Mouse (Mus musculus) liver, embryonic 13.5 days (tissue): ENCODE results near the gene Me1. TPM values are rescaled to one million over a fixed set of nuclear protein-coding genes. Genes with fewer than 3 reads are reported as not detected.

Source experiments
- ATAC-seq: fragments of 200-750 bp; cut with Nextera tagmentation; 2 replicates; pipeline ENCODE4 v1.8.0; 2017; ENCODE audit warnings: low read depth, mild to moderate bottlenecking, moderate number of reproducible peaks, moderate library complexity
- DNase-seq: peaks from one replicate; pipeline ENCODE4 v3.0.0; 2022
- H3K27ac ChIP-seq: fragments of 300-500 bp; sonication (generic); 2 replicates; pipeline ENCODE4 v1.5.1; 2015; ENCODE audit warnings: moderate library complexity, mild to moderate bottlenecking, inconsistent platforms
- H3K27me3 ChIP-seq: fragments of 300-500 bp; sonication (generic); 2 replicates; pipeline ENCODE4 v1.6.1; 2015; ENCODE audit warnings: mild to moderate bottlenecking, inconsistent platforms
- H3K36me3 ChIP-seq: fragments of 300-500 bp; sonication (generic); 2 replicates; pipeline ENCODE4 v1.6.1; 2015; ENCODE audit warnings: mild to moderate bottlenecking, inconsistent platforms
- H3K4me1 ChIP-seq: fragments of 300-500 bp; sonication (generic); replicated peaks from 2 replicates; pipeline ENCODE4 v1.6.1; 2015; ENCODE audit warnings: inconsistent platforms
- H3K4me2 ChIP-seq: fragments of 300-500 bp; sonication (generic); 2 replicates; pipeline ENCODE4 v1.6.1; 2015; ENCODE audit warnings: inconsistent platforms, mild to moderate bottlenecking, moderate library complexity
- H3K4me3 ChIP-seq: fragments of 300-500 bp; sonication (generic); replicated peaks from 2 replicates; pipeline ENCODE4 v1.5.1; 2015; ENCODE audit warnings: mild to moderate bottlenecking, inconsistent platforms
- H3K9ac ChIP-seq: fragments of 300-500 bp; sonication (generic); 2 replicates; pipeline ENCODE4 v1.6.1; 2015; ENCODE audit warnings: mild to moderate bottlenecking, inconsistent platforms
- H3K9me3 ChIP-seq: fragments of 300-500 bp; sonication (generic); replicated peaks from 2 replicates; pipeline ENCODE4 v1.6.1; 2016; ENCODE audit warnings: inconsistent platforms
- WGBS: fragments of 180-500 bp; shearing (Covaris S2); methylation state at CpG from one replicate; pipeline ENCODE4 v1.1.7; 2015; ENCODE audit not compliant: insufficient replicate concordance; 5-methylcytosine and 5-hydroxymethylcytosine counted together
- polyA plus RNA-seq: library from polyadenylated mRNA; unstranded; fragments of >200 nt; fragmentation: Nextera tagmentation; extraction: Ambion mirVana; gene quantifications from 2 replicates; pipeline ENCODE4 v1.2.1, GENCODE M21; 2015

The Me1 gene
- polyA plus RNA-seq, 1 experiment from 2014 or later: 4.3 TPM

DNA sequence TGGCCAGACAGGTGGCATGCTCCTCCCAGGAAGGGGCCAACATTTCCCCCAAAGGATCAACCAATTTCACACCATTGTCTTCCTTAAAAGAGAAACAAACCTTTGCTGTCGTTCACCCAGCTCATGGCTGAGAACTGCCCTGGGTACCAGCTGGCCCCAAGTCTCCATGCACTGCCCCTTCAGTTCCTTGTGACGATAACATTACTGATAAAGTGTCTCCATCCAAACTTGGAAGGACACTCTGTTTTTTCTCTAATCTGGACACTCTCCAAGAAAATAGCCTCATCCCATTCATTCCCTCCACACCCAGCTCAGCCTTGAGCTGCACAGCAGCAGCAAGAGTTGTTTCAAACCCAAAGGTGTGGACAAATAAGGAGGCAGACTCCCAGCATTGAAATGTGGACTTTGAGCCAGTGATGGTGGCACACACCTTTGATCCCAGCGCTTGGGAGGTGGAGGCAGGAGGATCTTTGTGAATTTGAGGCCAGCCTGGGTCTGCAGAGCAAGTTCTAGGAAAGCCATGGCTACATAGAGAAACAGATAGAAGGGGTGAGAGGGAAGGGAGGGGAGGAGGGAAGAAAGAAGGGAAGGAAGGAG, 126.3 kb downstream of the Me1 start:
- H3K9ac ChIP-seq: no peak overlapping the region
- H3K4me3 ChIP-seq: no peak overlapping the region
- H3K4me1 ChIP-seq: peaks cover 28% of the 10 kb centered on the region
- no peaks in the 10 kb centered on the region for H3K27me3 ChIP-seq
- H3K4me2 ChIP-seq: no peak overlapping the region
- WGBS: 54% methylated on average over 3 of the region's 3 CpGs
- DNase-seq (no peak), ATAC-seq (no peak)
- H3K27ac ChIP-seq: no peak overlapping the region
- H3K9me3 ChIP-seq: no peaks in the 10 kb centered on the region
- peaks cover 30% of the 10 kb centered on the region for H3K36me3 ChIP-seq

DNA sequence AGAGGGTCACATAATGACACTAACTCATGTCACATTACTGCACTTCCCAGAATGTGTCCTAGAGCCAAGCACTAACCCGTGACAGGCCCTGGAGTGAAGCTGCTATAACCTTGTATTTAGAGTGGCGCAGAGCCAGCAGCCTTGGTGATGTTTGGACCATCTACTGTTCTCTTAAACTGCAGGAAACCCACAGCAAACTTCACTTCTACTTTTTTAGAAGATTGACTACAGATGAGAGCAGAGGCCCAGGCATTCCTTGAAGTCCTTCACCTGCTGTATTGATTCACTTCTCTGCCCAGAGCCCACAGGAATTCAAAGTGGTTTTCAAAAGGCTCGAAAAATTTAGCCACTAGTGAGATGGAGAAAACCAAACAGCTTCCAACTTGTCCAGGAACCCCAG, 135.2 kb downstream of the Me1 start:
- H3K27me3 ChIP-seq: no peaks in the 10 kb centered on the region
- no peak overlapping the region for H3K4me3 ChIP-seq
- H3K36me3 ChIP-seq: peaks cover 62% of the 10 kb centered on the region
- H3K9me3 ChIP-seq: no peaks in the 10 kb centered on the region
- WGBS: 80% methylated on average over 3 of the region's 3 CpGs
- H3K4me2 ChIP-seq: no peak overlapping the region
- H3K9ac ChIP-seq: no peak overlapping the region
- H3K27ac ChIP-seq: no peak overlapping the region
- ATAC-seq: no peak
- no peak for DNase-seq
- no peaks in the 10 kb centered on the region for H3K4me1 ChIP-seq

DNA sequence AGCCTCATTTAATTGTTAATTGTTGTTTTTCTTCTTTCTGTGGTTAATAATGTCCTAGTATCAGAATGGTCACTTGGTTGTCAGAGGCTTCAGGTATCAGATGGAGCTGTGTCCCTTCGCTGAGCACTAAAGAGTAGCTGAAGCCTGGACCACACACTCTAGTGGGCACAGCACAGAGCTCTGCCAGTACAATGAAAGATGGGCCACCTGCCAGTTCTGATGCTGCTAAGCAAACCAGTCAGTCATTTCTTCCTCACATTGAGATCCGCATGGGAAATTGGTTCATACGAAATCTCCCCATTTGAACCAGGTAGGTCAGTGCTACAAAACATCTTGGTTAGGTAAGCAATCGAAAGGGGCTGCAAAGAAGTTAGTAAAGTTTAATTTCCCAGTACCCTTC, 141.1 kb downstream of the Me1 start:
- H3K4me3 ChIP-seq: no peak overlapping the region
- no peaks in the 10 kb centered on the region for H3K9me3 ChIP-seq
- H3K9ac ChIP-seq: no peak overlapping the region
- no peaks in the 10 kb centered on the region for H3K27me3 ChIP-seq
- WGBS: 79% methylated on average over 4 of the region's 4 CpGs
- H3K36me3 ChIP-seq: peaks cover 48% of the 10 kb centered on the region
- no peaks in the 10 kb centered on the region for H3K4me1 ChIP-seq
- H3K4me2 ChIP-seq: no peak overlapping the region
- no peak for ATAC-seq
- DNase-seq: no peak
- no peak overlapping the region for H3K27ac ChIP-seq

DNA sequence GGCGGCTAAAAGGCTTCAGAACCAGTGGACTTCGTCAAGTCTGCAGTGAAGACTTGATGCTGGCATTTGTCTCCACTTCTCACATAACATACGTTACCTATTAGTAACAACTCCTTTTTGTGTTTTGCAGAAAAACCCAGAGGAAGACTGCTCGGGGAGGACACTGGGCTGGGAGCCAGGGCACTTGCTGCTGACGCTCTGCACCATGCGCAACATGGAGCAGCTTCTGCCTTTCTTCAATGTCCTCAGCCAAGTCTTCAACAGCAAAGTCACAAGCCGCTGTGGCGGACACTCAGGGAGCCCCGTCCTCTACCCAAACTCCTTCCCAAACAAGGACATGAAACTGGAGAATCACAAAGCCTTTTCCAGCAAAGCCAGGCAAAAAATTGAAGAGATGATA, 141.9 kb downstream of the Me1 start:
- 81% methylated on average over 9 of the region's 9 CpGs for WGBS
- H3K9me3 ChIP-seq: no peaks in the 10 kb centered on the region

DNA sequence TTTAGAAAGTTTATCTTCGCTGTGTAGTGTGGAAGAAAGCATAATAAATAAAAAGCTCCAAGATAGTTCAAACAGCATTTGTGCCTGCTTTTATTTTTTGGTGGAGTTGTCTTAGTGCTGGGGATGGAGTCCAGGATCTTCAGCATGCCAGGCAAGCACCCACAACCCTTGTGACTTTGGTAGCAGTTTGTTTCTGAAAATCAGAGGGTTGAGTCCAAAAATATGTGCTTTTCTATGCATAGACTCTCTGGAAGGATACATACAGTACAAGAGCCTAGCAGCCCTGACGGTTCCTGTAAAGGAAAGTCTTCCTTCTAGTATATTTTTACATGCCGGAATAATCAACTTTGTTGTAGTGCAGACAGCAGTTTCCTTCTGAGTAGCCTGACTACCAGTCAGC, 145.0 kb downstream of the Me1 start:
- Histone ChIP-seq H3K27ac (no peak overlapping the region), H3K4me3 (no peak overlapping the region), H3K9me3 (no peaks in the 10 kb centered on the region), H3K36me3 (peaks cover 42% of the 10 kb centered on the region), H3K4me1 (no peaks in the 10 kb centered on the region), H3K27me3 (no peaks in the 10 kb centered on the region), H3K4me2 (no peak overlapping the region), H3K9ac (no peak overlapping the region)
- 76% methylated on average over 3 of the region's 3 CpGs for WGBS
- no peak for DNase-seq
- ATAC-seq: no peak

More for the DNA sequence above, 141.9 kb downstream of the Me1 start:
- Histone ChIP-seq H3K27me3 (no peaks in the 10 kb centered on the region), H3K4me1 (no peaks in the 10 kb centered on the region), H3K36me3 (peaks cover 46% of the 10 kb centered on the region), H3K27ac (no peak overlapping the region), H3K9ac (no peak overlapping the region), H3K4me3 (no peak overlapping the region), H3K4me2 (no peak overlapping the region)
- no peak for DNase-seq
- no peak for ATAC-seq

DNA sequence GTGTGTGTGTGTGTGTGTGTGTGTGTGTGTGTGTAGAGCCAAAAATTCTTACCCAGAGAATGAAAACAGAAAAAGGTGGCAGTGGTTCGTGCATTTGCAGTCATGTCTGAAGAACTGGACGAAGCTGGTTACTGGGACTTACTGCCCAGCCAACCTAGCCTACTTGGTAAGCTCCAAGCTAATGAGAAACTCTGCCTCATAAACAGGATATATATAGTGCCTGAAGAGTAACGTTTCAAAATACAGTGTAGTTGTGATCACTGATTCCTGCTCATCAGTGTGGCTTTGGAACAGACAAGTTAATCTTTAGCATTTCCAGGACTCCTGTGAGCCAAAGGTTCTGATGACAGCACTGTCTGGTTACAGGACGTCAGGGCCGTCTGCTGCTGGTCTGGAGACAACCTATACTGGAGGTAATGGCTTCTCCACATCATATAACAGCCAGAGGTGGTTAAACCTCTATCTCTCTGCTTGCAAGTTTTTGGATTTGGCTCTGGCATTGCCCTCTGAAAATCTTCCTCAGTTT, 146.1 kb downstream of the Me1 start:
- Histone ChIP-seq H3K4me3 (no peak overlapping the region), H3K27ac (no peak overlapping the region), H3K36me3 (peaks cover 41% of the 10 kb centered on the region), H3K9me3 (no peaks in the 10 kb centered on the region), H3K4me1 (no peaks in the 10 kb centered on the region), H3K4me2 (no peak overlapping the region), H3K9ac (no peak overlapping the region), H3K27me3 (no peaks in the 10 kb centered on the region)
- no peak for DNase-seq
- peak; percentile 12; the same call in 1 of the 2 replicates for ATAC-seq
- WGBS: 66% methylated on average over 5 of the region's 5 CpGs

DNA sequence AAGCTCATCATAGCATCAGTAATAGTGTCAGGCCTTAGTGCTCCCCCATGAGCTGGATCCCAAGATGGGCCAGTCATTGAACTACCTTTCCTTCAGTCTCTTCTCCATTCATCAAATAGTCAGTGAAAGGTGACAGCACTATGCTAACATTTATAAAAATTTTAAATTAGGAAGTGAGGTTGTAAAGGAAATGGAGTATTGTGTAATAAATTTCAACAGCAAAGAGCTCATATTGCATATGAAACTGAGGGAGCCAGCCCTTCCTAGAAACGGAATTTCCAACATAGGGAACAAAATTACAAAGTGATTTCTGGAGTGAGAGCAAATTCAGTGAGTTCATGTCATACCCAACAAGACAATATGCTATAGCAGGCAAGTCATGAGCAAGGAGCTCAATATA, 151.2 kb downstream of the Me1 start:
- H3K4me3 ChIP-seq: no peak overlapping the region
- H3K36me3 ChIP-seq: peaks cover 33% of the 10 kb centered on the region
- H3K9ac ChIP-seq: no peak overlapping the region
- H3K9me3 ChIP-seq: no peaks in the 10 kb centered on the region
- no peaks in the 10 kb centered on the region for H3K4me1 ChIP-seq
- no peak for ATAC-seq
- 45% methylated on average over 1 of the region's 1 CpGs for WGBS
- H3K4me2 ChIP-seq: no peak overlapping the region
- no peak overlapping the region for H3K27ac ChIP-seq
- no peaks in the 10 kb centered on the region for H3K27me3 ChIP-seq
- no peak for DNase-seq

DNA sequence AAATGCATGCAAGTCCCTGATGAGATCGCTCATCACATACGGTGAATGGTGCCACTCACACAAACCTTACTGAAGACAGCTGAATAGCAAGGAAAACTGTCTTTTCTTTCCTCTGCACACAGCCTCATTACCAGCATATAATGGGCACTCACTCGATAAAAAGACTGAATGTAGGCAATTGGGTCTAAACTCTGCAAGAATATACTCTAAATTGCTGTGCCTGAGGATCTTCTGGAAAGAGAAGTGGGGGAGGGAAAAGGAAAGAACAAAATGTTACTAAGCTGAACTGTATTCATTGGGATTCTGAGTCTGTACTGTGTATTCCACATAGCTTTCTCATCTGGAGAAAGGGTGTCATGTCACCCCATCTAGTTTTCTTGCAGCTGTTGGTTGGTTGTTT, 152.3 kb downstream of the Me1 start:
- no peak for ATAC-seq
- Histone ChIP-seq H3K27me3 (no peaks in the 10 kb centered on the region), H3K36me3 (peaks cover 26% of the 10 kb centered on the region)

DNA sequence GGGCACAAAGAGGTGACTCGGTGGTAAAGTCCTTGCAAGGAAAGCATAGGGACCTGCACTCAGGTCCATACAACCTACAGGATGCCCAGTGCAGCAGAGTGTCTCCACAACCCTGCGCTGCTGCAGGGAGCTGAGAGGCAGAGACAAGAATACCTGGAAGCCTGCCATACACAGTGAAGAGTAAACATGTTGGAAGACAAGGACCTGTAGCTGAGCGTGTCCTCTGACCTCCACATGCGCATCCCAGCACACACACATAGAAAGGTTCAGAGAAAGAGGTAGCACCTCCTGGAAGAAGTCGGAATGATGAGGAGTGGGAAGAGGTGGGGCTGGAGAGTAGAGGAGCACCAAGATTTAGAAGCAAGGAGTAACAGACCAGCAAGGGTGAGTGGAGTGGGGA, 161.7 kb downstream of the Me1 start:
- H3K4me3 ChIP-seq: no peak overlapping the region
- ATAC-seq: no peak

More for the DNA sequence above, 152.3 kb downstream of the Me1 start:
- Histone ChIP-seq H3K4me2 (no peak overlapping the region), H3K9ac (no peak overlapping the region), H3K9me3 (no peaks in the 10 kb centered on the region), H3K27ac (no peak overlapping the region), H3K4me1 (no peaks in the 10 kb centered on the region), H3K4me3 (no peak overlapping the region)
- WGBS: 79% methylated on average over 3 of the region's 3 CpGs
- DNase-seq: no peak

More for the DNA sequence above, 161.7 kb downstream of the Me1 start:
- WGBS: 76% methylated on average over 5 of the region's 5 CpGs
- Histone ChIP-seq H3K27ac (no peak overlapping the region), H3K36me3 (peaks cover 22% of the 10 kb centered on the region), H3K4me2 (no peak overlapping the region), H3K9ac (no peak overlapping the region), H3K27me3 (no peaks in the 10 kb centered on the region), H3K4me1 (no peaks in the 10 kb centered on the region), H3K9me3 (no peaks in the 10 kb centered on the region)
- DNase-seq: no peak

Other genes starting within 250 kb of the Me1 start
- 3.7 and 4.0 TPM in 2 replicates for gene Ube2cbp, start 231.0 kb downstream of the Me1 start, polyA plus RNA-seq
- 4.1 TPM in 2 replicates for gene Dop1a, start 228.8 kb downstream of the Me1 start, polyA plus RNA-seq
- 17.0 and 21.9 TPM in 2 replicates for gene Pgm3, start 124.1 kb downstream of the Me1 start, polyA plus RNA-seq
- 0.80 and 1.2 TPM in 2 replicates for gene Rwdd2a, start 124.0 kb downstream of the Me1 start, polyA plus RNA-seq
- 1.7 and 2.1 TPM in 2 replicates for gene Prss35, start 47.7 kb upstream of the Me1 start, polyA plus RNA-seq
- gene Snap91, start 184.7 kb upstream of the Me1 start, polyA plus RNA-seq: 0.15 and 0.66 TPM in 2 replicates